Mouse (Mus musculus) forebrain, embryonic 13.5 days (tissue): ENCODE data around the gene Bicc1. TPM values are rescaled to one million over a fixed set of nuclear protein-coding genes. Genes with fewer than 3 reads are reported as not detected.
A peak's percentile ranks its signal among the peaks of the same experiment; 100 is the strongest.

Experiments
- ATAC-seq: fragments of 200-750 bp; cut with Nextera tagmentation; 2 replicates; pipeline ENCODE4 v1.8.0; 2017
- H3K27ac ChIP-seq: fragments of 300-500 bp; sonication (generic); 2 replicates; pipeline ENCODE4 v1.5.1; 2015; ENCODE audit warnings: inconsistent platforms, mild to moderate bottlenecking, moderate library complexity
- H3K27me3 ChIP-seq: fragments of 300-500 bp; sonication (generic); 2 replicates; pipeline ENCODE4 v1.6.1; 2015; ENCODE audit warnings: mild to moderate bottlenecking, inconsistent platforms
- H3K36me3 ChIP-seq: fragments of 300-500 bp; sonication (generic); 2 replicates; pipeline ENCODE4 v1.6.1; 2015; ENCODE audit warnings: mild to moderate bottlenecking, inconsistent platforms; ENCODE audit not compliant: poor library complexity, severe bottlenecking
- H3K4me1 ChIP-seq: fragments of 300-500 bp; sonication (generic); 2 replicates; pipeline ENCODE4 v1.6.1; 2015; ENCODE audit warnings: inconsistent platforms
- H3K4me2 ChIP-seq: fragments of 300-500 bp; sonication (generic); 2 replicates; pipeline ENCODE4 v1.6.1; 2015; ENCODE audit warnings: inconsistent platforms, mild to moderate bottlenecking, moderate library complexity
- H3K4me3 ChIP-seq: fragments of 300-500 bp; sonication (generic); 2 replicates; pipeline ENCODE4 v1.5.1; 2015; ENCODE audit warnings: mild to moderate bottlenecking, inconsistent platforms
- H3K9ac ChIP-seq: fragments of 300-500 bp; sonication (generic); 2 replicates; pipeline ENCODE4 v1.6.1; 2015; ENCODE audit warnings: mild to moderate bottlenecking, inconsistent platforms
- H3K9me3 ChIP-seq: fragments of 300-500 bp; sonication (generic); replicated peaks from 2 replicates; pipeline ENCODE4 v1.6.1; 2016; ENCODE audit warnings: inconsistent platforms
- WGBS: fragments of 180-500 bp; shearing (Covaris S2); methylation state at CpG from one replicate; pipeline ENCODE4 v1.1.7; 2015; 5-methylcytosine and 5-hydroxymethylcytosine counted together
- polyA plus RNA-seq: library from polyadenylated mRNA; unstranded; fragments of >200 nt; fragmentation: Nextera tagmentation; extraction: Ambion mirVana; gene quantifications from 2 replicates; pipeline ENCODE4 v1.2.1, GENCODE M21; 2015

Bicc1 gene
- polyA plus RNA-seq, 1 experiment from 2014 or later = 2.2 TPM

GRCm38 (mm10) chr10:71065009-71065408 is 94.5 kb downstream of the Bicc1 start:
- Histone ChIP-seq H3K27me3 (no peaks in the 10 kb centered on the region), H3K36me3 (no peaks in the 10 kb centered on the region), H3K4me2 (no peak overlapping the region), H3K9ac (no peak overlapping the region), H3K9me3 (no peaks in the 10 kb centered on the region), H3K4me3 (no peak overlapping the region), H3K4me1 (no peaks in the 10 kb centered on the region), H3K27ac (no peak overlapping the region)
- no peak for ATAC-seq
- WGBS = 90% methylated on average over 4 of the region's 4 CpGs

DNA sequence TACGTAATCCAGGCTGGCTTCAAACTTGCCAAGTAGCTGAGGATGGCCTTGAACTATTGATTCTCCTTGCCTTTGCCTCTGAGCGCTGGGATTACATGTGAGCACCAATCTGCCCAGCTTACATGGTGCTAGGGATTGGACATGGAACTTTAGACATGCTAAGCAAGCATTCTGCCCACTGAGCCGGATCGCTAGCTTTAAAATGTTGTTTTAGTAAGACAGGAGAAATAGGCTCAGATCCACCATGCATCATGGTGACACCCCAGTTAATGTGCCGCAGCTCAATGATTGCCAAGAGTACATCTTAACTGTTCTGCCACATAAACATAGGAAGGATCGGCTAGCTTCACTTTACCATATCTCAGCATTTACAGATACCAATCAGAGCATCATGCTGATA is 94.9 kb downstream of the Bicc1 start:
- Histone ChIP-seq H3K4me3 (no peak overlapping the region), H3K27me3 (no peaks in the 10 kb centered on the region), H3K36me3 (no peaks in the 10 kb centered on the region), H3K4me1 (no peaks in the 10 kb centered on the region), H3K4me2 (no peak overlapping the region), H3K9ac (no peak overlapping the region), H3K9me3 (no peaks in the 10 kb centered on the region), H3K27ac (no peak overlapping the region)
- 93% methylated on average over 6 of the region's 6 CpGs for WGBS
- no peak for ATAC-seq

- no peak overlapping the region for H3K4me2 ChIP-seq
- peaks cover 10% of the 10 kb centered on the region; the same call in 1 of the 2 replicates for H3K4me1 ChIP-seq
- H3K4me3 ChIP-seq = no peak overlapping the region
- H3K36me3 ChIP-seq = no peaks in the 10 kb centered on the region
- WGBS = 85% methylated on average over 6 of the region's 6 CpGs
- no peak overlapping the region for H3K27ac ChIP-seq
- no peaks in the 10 kb centered on the region for H3K27me3 ChIP-seq
- H3K9me3 ChIP-seq = no peaks in the 10 kb centered on the region
- no peak for ATAC-seq
- no peak overlapping the region for H3K9ac ChIP-seq
Measured at GRCm38 (mm10) chr10:71062151-71062550, 97.3 kb downstream of the Bicc1 start.

- Histone ChIP-seq H3K27ac (no peak overlapping the region), H3K9me3 (no peaks in the 10 kb centered on the region), H3K36me3 (no peaks in the 10 kb centered on the region), H3K4me2 (no peak overlapping the region), H3K27me3 (no peaks in the 10 kb centered on the region), H3K9ac (no peak overlapping the region), H3K4me1 (peaks cover 10% of the 10 kb centered on the region; the same call in 1 of the 2 replicates), H3K4me3 (no peak overlapping the region)
- WGBS = 81% methylated on average over 2 of the region's 2 CpGs
- no peak for ATAC-seq
Measured at GRCm38 (mm10) chr10:71060269-71060668, 99.2 kb downstream of the Bicc1 start.

GRCm38 (mm10) chr10:71058616-71059247 is 100.8 kb downstream of the Bicc1 start:
- no peak for ATAC-seq
- no peak overlapping the region for H3K4me2 ChIP-seq
- no peak overlapping the region for H3K9ac ChIP-seq
- no peaks in the 10 kb centered on the region for H3K36me3 ChIP-seq
- no peak overlapping the region for H3K27ac ChIP-seq
- peaks cover 10% of the 10 kb centered on the region; the same call in 1 of the 2 replicates for H3K4me1 ChIP-seq
- WGBS = 53% methylated on average over 14 of the region's 14 CpGs
- no peak overlapping the region for H3K4me3 ChIP-seq
- H3K27me3 ChIP-seq = no peaks in the 10 kb centered on the region
- H3K9me3 ChIP-seq = no peaks in the 10 kb centered on the region

- Histone ChIP-seq H3K4me3 (no peak overlapping the region), H3K27me3 (no peaks in the 10 kb centered on the region), H3K9ac (no peak overlapping the region), H3K36me3 (no peaks in the 10 kb centered on the region), H3K9me3 (no peaks in the 10 kb centered on the region), H3K4me2 (no peak overlapping the region), H3K27ac (no peak overlapping the region), H3K4me1 (peaks cover 10% of the 10 kb centered on the region; the same call in 1 of the 2 replicates)
- no peak for ATAC-seq
- 85% methylated on average over 5 of the region's 5 CpGs for WGBS
Measured at GRCm38 (mm10) chr10:71058070-71058469, 101.4 kb downstream of the Bicc1 start.

- H3K27me3 ChIP-seq = no peaks in the 10 kb centered on the region
- H3K4me1 ChIP-seq = peaks cover 8% of the 10 kb centered on the region; the same call in 1 of the 2 replicates
- H3K9me3 ChIP-seq = no peaks in the 10 kb centered on the region
- no peaks in the 10 kb centered on the region for H3K36me3 ChIP-seq
- no peak for ATAC-seq
- H3K27ac ChIP-seq = no peak overlapping the region
- whole genome bisulfite sequencing = 58% methylated on average over 9 of the region's 9 CpGs
- H3K4me2 ChIP-seq = no peak overlapping the region
- no peak overlapping the region for H3K4me3 ChIP-seq
- H3K9ac ChIP-seq = no peak overlapping the region
Measured at GRCm38 (mm10) chr10:71052748-71053147, 106.8 kb downstream of the Bicc1 start.

GRCm38 (mm10) chr10:71052208-71052607 is 107.3 kb downstream of the Bicc1 start:
- peaks cover 8% of the 10 kb centered on the region; the same call in 1 of the 2 replicates for H3K4me1 ChIP-seq
- H3K27me3 ChIP-seq = no peaks in the 10 kb centered on the region
- H3K36me3 ChIP-seq = no peaks in the 10 kb centered on the region
- H3K9ac ChIP-seq = no peak overlapping the region
- ATAC-seq = no peak
- H3K4me3 ChIP-seq = no peak overlapping the region
- no peak overlapping the region for H3K27ac ChIP-seq
- 79% methylated on average over 7 of the region's 7 CpGs for WGBS
- H3K4me2 ChIP-seq = no peak overlapping the region
- H3K9me3 ChIP-seq = no peaks in the 10 kb centered on the region

DNA sequence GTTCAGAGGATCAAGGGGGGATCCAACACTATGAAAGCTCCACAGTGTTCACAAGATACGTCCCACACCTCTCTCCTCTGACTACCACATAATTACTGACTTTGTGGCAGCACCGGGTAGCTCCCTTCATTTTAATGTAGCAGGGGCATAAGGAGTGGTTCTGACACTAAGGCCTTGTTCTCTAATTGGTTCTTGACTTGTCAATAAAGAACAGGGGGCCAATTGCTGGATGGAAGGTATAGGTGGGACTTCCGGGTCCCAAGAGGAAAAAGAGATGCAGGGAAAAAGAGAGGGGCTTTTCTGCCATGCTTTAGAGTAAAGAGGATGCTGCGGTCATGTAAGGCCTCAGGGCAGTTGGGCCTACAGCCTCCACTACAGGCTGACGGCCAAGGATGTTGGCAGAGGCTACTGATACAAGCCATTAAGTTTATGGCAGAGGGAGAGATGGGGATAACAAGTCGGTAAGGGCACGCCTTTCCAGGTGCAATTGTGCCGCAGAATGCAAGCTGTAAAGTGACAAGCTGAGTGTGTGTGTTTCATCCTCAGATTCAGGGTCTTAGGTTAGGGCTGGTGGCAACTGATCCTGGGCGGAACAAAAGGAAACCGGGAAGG is 108.7 kb downstream of the Bicc1 start:
- H3K36me3 ChIP-seq = no peaks in the 10 kb centered on the region
- H3K27me3 ChIP-seq = no peaks in the 10 kb centered on the region
- no peak overlapping the region for H3K4me3 ChIP-seq
- no peak overlapping the region for H3K4me2 ChIP-seq
- no peak overlapping the region for H3K9ac ChIP-seq
- H3K4me1 ChIP-seq = peaks cover 8% of the 10 kb centered on the region; the same call in 1 of the 2 replicates
- H3K27ac ChIP-seq = no peak overlapping the region
- 88% methylated on average over 10 of the region's 10 CpGs for WGBS
- no peak for ATAC-seq
- no peaks in the 10 kb centered on the region for H3K9me3 ChIP-seq

DNA sequence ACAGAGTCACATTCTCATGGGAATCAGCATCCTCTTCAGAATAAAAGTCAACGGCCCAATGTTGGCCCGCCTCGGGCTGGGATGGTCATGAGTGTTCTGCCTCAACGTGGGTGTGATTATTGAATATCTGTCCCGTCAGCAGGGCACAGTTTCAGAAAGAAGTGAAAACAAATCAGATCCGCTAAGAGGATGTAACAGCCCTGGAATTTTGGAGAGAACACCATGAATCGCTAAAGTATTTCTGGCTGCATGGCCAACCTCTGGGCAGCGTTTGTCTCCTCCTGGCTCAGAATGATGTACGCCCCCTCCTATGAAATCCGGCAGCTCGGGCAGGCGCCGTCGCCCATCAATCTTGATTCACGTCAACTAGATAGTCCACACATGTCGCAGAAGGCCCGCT is 110.2 kb downstream of the Bicc1 start:
- Histone ChIP-seq H3K9ac (no peak overlapping the region), H3K4me3 (no peak overlapping the region), H3K4me2 (no peak overlapping the region), H3K36me3 (no peaks in the 10 kb centered on the region), H3K27ac (no peak overlapping the region), H3K27me3 (no peaks in the 10 kb centered on the region), H3K4me1 (peaks cover 12% of the 10 kb centered on the region; the same call in 1 of the 2 replicates), H3K9me3 (no peaks in the 10 kb centered on the region)
- ATAC-seq = no peak
- 93% methylated on average over 17 of the region's 17 CpGs for WGBS

GRCm38 (mm10) chr10:71044410-71044809 is 115.1 kb downstream of the Bicc1 start:
- 0 out of 2 replicates have a peak, but pooled peaks cover 13% of the 10 kb centered on the region for H3K4me1 ChIP-seq
- no peak overlapping the region for H3K4me2 ChIP-seq
- H3K4me3 ChIP-seq = no peak overlapping the region
- H3K9ac ChIP-seq = no peak overlapping the region
- no peaks in the 10 kb centered on the region for H3K9me3 ChIP-seq
- no peaks in the 10 kb centered on the region for H3K36me3 ChIP-seq
- no peaks in the 10 kb centered on the region for H3K27me3 ChIP-seq
- H3K27ac ChIP-seq = no peak overlapping the region
- 52% methylated on average over 1 of the region's 1 CpGs for WGBS
- peak; percentile 61; the same call in 1 of the 2 replicates for ATAC-seq

DNA sequence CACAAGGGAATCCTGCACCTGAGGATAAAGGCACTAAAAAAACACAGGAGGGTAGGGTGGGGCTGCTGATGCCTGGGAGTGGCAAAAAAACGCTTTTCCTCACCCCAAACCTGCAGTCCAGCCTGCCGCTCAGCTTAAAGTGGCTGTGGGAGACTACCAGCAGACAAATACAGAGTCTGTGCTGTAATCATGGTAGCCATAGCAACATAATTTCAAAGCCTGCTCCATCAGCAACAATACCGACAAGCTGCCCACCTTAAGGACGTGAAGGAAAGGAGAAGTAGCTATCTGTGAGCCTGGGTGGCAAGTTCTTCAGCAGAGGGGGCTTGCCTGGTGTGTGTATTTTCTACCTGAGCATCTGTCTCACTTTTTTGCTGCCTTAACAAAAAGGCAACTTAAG is 117.6 kb downstream of the Bicc1 start:
- Histone ChIP-seq H3K9me3 (no peaks in the 10 kb centered on the region), H3K4me1 (0 out of 2 replicates have a peak, but pooled peaks cover 13% of the 10 kb centered on the region), H3K27ac (0 out of 2 replicates have a peak overlapping the region, but pooled peaks have one; percentile 6), H3K27me3 (no peaks in the 10 kb centered on the region), H3K4me2 (no peak overlapping the region), H3K4me3 (no peak overlapping the region), H3K9ac (no peak overlapping the region), H3K36me3 (no peaks in the 10 kb centered on the region)
- ATAC-seq = 0 out of 2 replicates have a peak, but pooled peaks have one; percentile 36
- 39% methylated on average over 4 of the region's 4 CpGs for WGBS
